Mouse (Mus musculus): ENCODE data around the gene Ccr7.

The Ccr7 gene

GRCm38 (mm10) chr11:99153767-99154753 is 817 bp downstream of the Ccr7 start:
- DNase-seq, result no peak

- DNase-seq, result no peak
These were observed 2.3 kb downstream of the Ccr7 start for GRCm38 (mm10) chr11:99152323-99153144.

GRCm38 (mm10) chr11:99151333-99151930 is 3.4 kb downstream of the Ccr7 start:
- DNase-seq, result no peak

GRCm38 (mm10) chr11:99150889-99151288 is 4.0 kb downstream of the Ccr7 start:
- no peak for DNase-seq

- DNase-seq, result peak; percentile 62 to 85
These were observed 4.7 kb downstream of the Ccr7 start for GRCm38 (mm10) chr11:99149898-99150757.

- DNase-seq, result no peak
These were observed 5.8 kb downstream of the Ccr7 start for GRCm38 (mm10) chr11:99148896-99149703.

GRCm38 (mm10) chr11:99148400-99148799 is 6.5 kb downstream of the Ccr7 start:
- no peak for DNase-seq

- DNase-seq, result no peak
These were observed 7.0 kb downstream of the Ccr7 start for GRCm38 (mm10) chr11:99147920-99148289.

GRCm38 (mm10) chr11:99147041-99147919 is 7.6 kb downstream of the Ccr7 start:
- DNase-seq, result no peak

- no peak for DNase-seq
These were observed 8.3 kb downstream of the Ccr7 start for GRCm38 (mm10) chr11:99146558-99146957.

- no peak for DNase-seq
These were observed 9.1 kb downstream of the Ccr7 start for GRCm38 (mm10) chr11:99145765-99146164.

- no peak for DNase-seq
These were observed 9.9 kb downstream of the Ccr7 start for GRCm38 (mm10) chr11:99144940-99145339.

GRCm38 (mm10) chr11:99144456-99144855 is 10.4 kb downstream of the Ccr7 start:
- DNase-seq, result no peak

GRCm38 (mm10) chr11:99143123-99144082 is 11.5 kb downstream of the Ccr7 start:
- DNase-seq, result no peak

- no peak for DNase-seq
These were observed 12.3 kb downstream of the Ccr7 start for GRCm38 (mm10) chr11:99142493-99143095.

- no peak for DNase-seq
These were observed 12.8 kb downstream of the Ccr7 start for GRCm38 (mm10) chr11:99142046-99142445.

- peak in 1 of 2 experiments; percentile 25 for DNase-seq
These were observed 13.3 kb downstream of the Ccr7 start for GRCm38 (mm10) chr11:99141600-99141999.

GRCm38 (mm10) chr11:99138976-99139375 is 15.9 kb downstream of the Ccr7 start:
- DNase-seq, result no peak

- DNase-seq, result no peak
These were observed 17.5 kb downstream of the Ccr7 start for GRCm38 (mm10) chr11:99137385-99137784.

All from kidney, postnatal 36 days (tissue).